19 mouse cellular contexts compared by ENCODE assay signal in genomic region chr4:43248026-43248425, GRCm38 (mm10). TPM values are rescaled to one million over a fixed set of nuclear protein-coding genes. Genes with fewer than 3 reads are reported as not detected.
DNase-seq lines count a peak whose midpoint lies in the region; ATAC-seq and TF ChIP-seq lines count a peak whose summit lies in the region.
"Had no signal": no experiment of that assay in that cellular context is flagged by ENCODE, and none has a peak within 500 bp of the region (broad histone marks: within the 10 kb centered on the region; RNA-seq: fewer than 3 reads in every experiment).

No protein-coding gene starts in this region.

- DNase-seq in midbrain, postnatal 0 days (ENCODE audit: low spot score), result no peak
- peak; percentile 24 for DNase-seq in embryonic facial prominence, embryonic 14.5 days (ENCODE audit: low spot score)
- no peak for DNase-seq in heart, postnatal 14 days
- DNase-seq in heart, embryonic 10.5 days (ENCODE audit: low spot score), result no peak
- DNase-seq: adrenal gland, postnatal 36 days; cerebellum, adult 18-20 months; cerebellum, postnatal 36 days; heart, postnatal 4 days; kidney, adult 18-20 months; lung, embryonic 14.5 days; lung, postnatal 36 days had no signal

- peak overlapping the region; percentile 54; the same call in 1 of the 2 replicates for H3K27ac ChIP-seq in forebrain, embryonic 12.5 days
- no peak overlapping the region for H3K27ac ChIP-seq in forebrain, embryonic 13.5 days
- peak overlapping the region; percentile 70 for H3K27ac ChIP-seq in midbrain, embryonic 12.5 days (replicated peaks)
- H3K27ac ChIP-seq in midbrain, postnatal 0 days (ENCODE audit: low read depth, low read length), result no peak overlapping the region
- H3K27ac ChIP-seq in embryonic facial prominence, embryonic 14.5 days (replicated peaks; ENCODE audit: low read depth, low read length), result no peak overlapping the region
- H3K27ac ChIP-seq in heart, embryonic 10.5 days, result no peak overlapping the region
- H3K27ac ChIP-seq: embryonic facial prominence, embryonic 13.5 days; kidney, postnatal 0 days; limb, embryonic 12.5 days; liver, embryonic 12.5 days had no signal

- TF ChIP-seq CTCF in midbrain, postnatal 0 days (IDR thresholded peaks at IDR 0.05), result no peak

- H3K9ac ChIP-seq in forebrain, embryonic 12.5 days, result no peak overlapping the region
- H3K9ac ChIP-seq in forebrain, embryonic 13.5 days, result no peak overlapping the region
- no peak overlapping the region for H3K9ac ChIP-seq in midbrain, embryonic 12.5 days (replicated peaks)
- no peak overlapping the region for H3K9ac ChIP-seq in midbrain, postnatal 0 days (replicated peaks; ENCODE audit: low read length, poor library complexity, severe bottlenecking)
- H3K9ac ChIP-seq in embryonic facial prominence, embryonic 14.5 days (ENCODE audit: low read depth, low read length), result no peak overlapping the region
- H3K9ac ChIP-seq: embryonic facial prominence, embryonic 13.5 days; limb, embryonic 12.5 days; liver, embryonic 12.5 days; lung, embryonic 14.5 days had no signal

- H3K27me3 ChIP-seq in forebrain, embryonic 12.5 days, result no peaks in the 10 kb centered on the region
- H3K27me3 ChIP-seq in forebrain, embryonic 13.5 days, result no peaks in the 10 kb centered on the region
- H3K27me3 ChIP-seq in midbrain, embryonic 12.5 days, result no peaks in the 10 kb centered on the region
- no peaks in the 10 kb centered on the region for H3K27me3 ChIP-seq in midbrain, postnatal 0 days (ENCODE audit: insufficient read depth, low read length)
- no peaks in the 10 kb centered on the region for H3K27me3 ChIP-seq in embryonic facial prominence, embryonic 14.5 days (replicated peaks; ENCODE audit: control insufficient read depth, insufficient read depth, low read length)
- no peaks in the 10 kb centered on the region for H3K27me3 ChIP-seq in heart, embryonic 10.5 days (ENCODE audit: insufficient read depth, poor library complexity, severe bottlenecking)
- H3K27me3 ChIP-seq: embryonic facial prominence, embryonic 13.5 days; limb, embryonic 12.5 days; liver, embryonic 12.5 days had no signal

- peaks cover 31% of the 10 kb centered on the region for H3K36me3 ChIP-seq in forebrain, embryonic 12.5 days (replicated peaks)
- peaks cover 46% of the 10 kb centered on the region for H3K36me3 ChIP-seq in forebrain, embryonic 13.5 days (ENCODE audit: poor library complexity, severe bottlenecking)
- H3K36me3 ChIP-seq in midbrain, embryonic 12.5 days, result peaks cover 42% of the 10 kb centered on the region
- peaks cover 22% of the 10 kb centered on the region for H3K36me3 ChIP-seq in midbrain, postnatal 0 days (ENCODE audit: insufficient read depth, low read length)
- H3K36me3 ChIP-seq in embryonic facial prominence, embryonic 14.5 days (ENCODE audit: control insufficient read depth, insufficient read depth, low read length), result no peaks in the 10 kb centered on the region
- H3K36me3 ChIP-seq in heart, embryonic 10.5 days, result no peaks in the 10 kb centered on the region; the same call in 1 of the 2 replicates
- H3K36me3 ChIP-seq: embryonic facial prominence, embryonic 13.5 days; G1E; limb, embryonic 12.5 days; liver, embryonic 12.5 days had no signal

- 9% methylated on average over 7 of the region's 7 CpGs for WGBS in forebrain, embryonic 12.5 days
- WGBS in forebrain, embryonic 13.5 days, result 9% methylated on average over 7 of the region's 7 CpGs
- WGBS in midbrain, embryonic 12.5 days, result 14% methylated on average over 7 of the region's 7 CpGs
- 11% methylated on average over 7 of the region's 7 CpGs for WGBS in midbrain, postnatal 0 days
- 54% methylated on average over 7 of the region's 7 CpGs for WGBS in embryonic facial prominence, embryonic 14.5 days
- WGBS in heart, embryonic 10.5 days, result 62% methylated on average over 7 of the region's 7 CpGs

- H3K4me1 ChIP-seq in forebrain, embryonic 12.5 days, result peaks cover 14% of the 10 kb centered on the region
- peaks cover 6% of the 10 kb centered on the region; the same call in 1 of the 2 replicates for H3K4me1 ChIP-seq in forebrain, embryonic 13.5 days
- H3K4me1 ChIP-seq in midbrain, embryonic 12.5 days, result peaks cover 14% of the 10 kb centered on the region
- no peaks in the 10 kb centered on the region for H3K4me1 ChIP-seq in midbrain, postnatal 0 days (ENCODE audit: insufficient read depth, low read length)
- H3K4me1 ChIP-seq in embryonic facial prominence, embryonic 14.5 days (ENCODE audit: control insufficient read depth, insufficient read depth, low read length), result no peaks in the 10 kb centered on the region
- H3K4me1 ChIP-seq in heart, embryonic 10.5 days, result peaks cover 11% of the 10 kb centered on the region
- H3K4me1 ChIP-seq: embryonic facial prominence, embryonic 13.5 days; limb, embryonic 12.5 days had no signal

- no peak for ATAC-seq in forebrain, embryonic 12.5 days (ENCODE audit: low FRiP score)
- no peak for ATAC-seq in forebrain, embryonic 13.5 days
- peak; percentile 65 for ATAC-seq in midbrain, embryonic 12.5 days (ENCODE audit: low FRiP score, low read depth)
- no peak for ATAC-seq in midbrain, postnatal 0 days (ENCODE audit: low FRiP score)
- no peak for ATAC-seq in embryonic facial prominence, embryonic 14.5 days (ENCODE audit: low read depth)
- ATAC-seq: liver, embryonic 12.5 days had no signal

- H3K4me3 ChIP-seq in forebrain, embryonic 12.5 days (replicated peaks), result no peak overlapping the region
- no peak overlapping the region for H3K4me3 ChIP-seq in forebrain, embryonic 13.5 days
- no peak overlapping the region for H3K4me3 ChIP-seq in midbrain, embryonic 12.5 days
- no peak overlapping the region for H3K4me3 ChIP-seq in midbrain, postnatal 0 days (ENCODE audit: low read depth, low read length)
- H3K4me3 ChIP-seq in embryonic facial prominence, embryonic 14.5 days (ENCODE audit: low read depth, low read length), result no peak overlapping the region
- no peak overlapping the region for H3K4me3 ChIP-seq in heart, embryonic 10.5 days
- H3K4me3 ChIP-seq: embryonic facial prominence, embryonic 13.5 days; limb, embryonic 12.5 days; liver, embryonic 12.5 days had no signal

- H3K9me3 ChIP-seq in forebrain, embryonic 12.5 days, result no peaks in the 10 kb centered on the region
- no peaks in the 10 kb centered on the region for H3K9me3 ChIP-seq in forebrain, embryonic 13.5 days (replicated peaks)
- no peaks in the 10 kb centered on the region for H3K9me3 ChIP-seq in midbrain, embryonic 12.5 days
- H3K9me3 ChIP-seq in midbrain, postnatal 0 days (ENCODE audit: low read length), result no peaks in the 10 kb centered on the region
- H3K9me3 ChIP-seq in embryonic facial prominence, embryonic 14.5 days (ENCODE audit: control insufficient read depth, low read length), result no peaks in the 10 kb centered on the region
- no peaks in the 10 kb centered on the region for H3K9me3 ChIP-seq in heart, embryonic 10.5 days
- H3K9me3 ChIP-seq: embryonic facial prominence, embryonic 13.5 days; G1E; limb, embryonic 12.5 days; liver, embryonic 12.5 days had no signal

- no peak overlapping the region for H3K4me2 ChIP-seq in forebrain, embryonic 12.5 days
- H3K4me2 ChIP-seq in forebrain, embryonic 13.5 days, result no peak overlapping the region
- H3K4me2 ChIP-seq in midbrain, embryonic 12.5 days (replicated peaks), result no peak overlapping the region
- H3K4me2 ChIP-seq in midbrain, postnatal 0 days (ENCODE audit: low read depth, low read length, poor library complexity, severe bottlenecking), result no peak overlapping the region
- H3K4me2 ChIP-seq in embryonic facial prominence, embryonic 14.5 days (ENCODE audit: low read depth, low read length), result no peak overlapping the region
- H3K4me2 ChIP-seq: embryonic facial prominence, embryonic 13.5 days; limb, embryonic 12.5 days; liver, embryonic 12.5 days; lung, embryonic 14.5 days had no signal

- intact Hi-C loops in heart, postnatal 14 days (cut with DNase I), result no loop called here

RNA-seq across cellular contexts. Expression of gene Atp8b5, which starts 18.9 kb away (rescaled TPM):
- 0.40 and 0.42 TPM in 2 replicates for polyA plus RNA-seq in forebrain, embryonic 12.5 days (2016; fragmentation: Nextera tagmentation; extraction: Ambion mirVana)
- polyA plus RNA-seq in forebrain, embryonic 13.5 days (2015; fragmentation: Nextera tagmentation; extraction: Ambion mirVana), result 0.79 and 0.83 TPM in 2 replicates
- 0.22 and 0.46 TPM in 2 replicates for polyA plus RNA-seq in midbrain, embryonic 12.5 days (2016; fragmentation: Nextera tagmentation; extraction: Ambion mirVana)
- total RNA-seq in midbrain, postnatal 0 days (2014; rRNA removed), result 0.44 and 0.47 TPM in 2 replicates
- polyA plus RNA-seq in midbrain, postnatal 0 days (2015; fragmentation: Nextera tagmentation; extraction: Ambion mirVana), result 0.17 and 0.54 TPM in 2 replicates
- polyA plus RNA-seq in embryonic facial prominence, embryonic 14.5 days (2014; fragmentation: Nextera tagmentation; extraction: Ambion mirVana), result 0.14 and 0.36 TPM in 2 replicates
- under 1 TPM in 1 of 2 experiments, not detected in 1; 0.10 TPM for total RNA-seq in heart, postnatal 14 days (2021)
- polyA plus RNA-seq in heart, embryonic 10.5 days (2016; fragmentation: Nextera tagmentation; extraction: Ambion mirVana), result 0.10 and 0.46 TPM in 2 replicates

Comparison
In these comparisons a context has a peak if more than half of its experiments do, and no peak if none do; other contexts are left out.
1. H3K27ac ChIP-seq: peak in forebrain, embryonic 12.5 days (single experiment) and midbrain, embryonic 12.5 days (single experiment); none in forebrain, embryonic 13.5 days (single experiment), midbrain, postnatal 0 days (single experiment), embryonic facial prominence, embryonic 14.5 days (single experiment) and heart, embryonic 10.5 days (single experiment).